Mouse (Mus musculus) myocyte (in vitro differentiated cells): ENCODE results near the gene Gm38431. TPM values are rescaled to one million over a fixed set of nuclear protein-coding genes. Genes with fewer than 3 reads are reported as not detected.

Source experiments
- H3K27me3 ChIP-seq: one replicate; pipeline ENCODE4 v1.6.1; 2011; ENCODE audit not compliant: control insufficient read depth, insufficient read depth, insufficient read length
- H3K36me3 ChIP-seq: one replicate; pipeline ENCODE4 v1.6.1; 2011; ENCODE audit not compliant: control insufficient read depth, insufficient read depth
- H3K4me2 ChIP-seq: one replicate; pipeline ENCODE4 v1.6.1; 2011; ENCODE audit warnings: low read depth, control low read depth
- H3K4me3 ChIP-seq: one replicate; pipeline ENCODE4 v1.5.1; 2011; ENCODE audit warnings: mild to moderate bottlenecking, control low read depth, moderate library complexity
- H3K79me2 ChIP-seq: one replicate; pipeline ENCODE4 v1.6.1; 2011; ENCODE audit not compliant: control insufficient read depth, insufficient read depth
- H3ac ChIP-seq: one replicate; pipeline ENCODE4 v1.6.1; 2011; ENCODE audit not compliant: control insufficient read depth, insufficient read length
- CEBPB ChIP-seq: IDR thresholded peaks from 2 replicates; pipeline ENCODE4 v1.6.1; 2011; ENCODE audit warnings: mild to moderate bottlenecking, moderate library complexity; ENCODE audit not compliant: poor library complexity, insufficient read depth, severe bottlenecking
- E2F4 ChIP-seq: IDR thresholded peaks from one replicate; pipeline ENCODE4 v1.6.1; 2011; ENCODE audit warnings: mild to moderate bottlenecking, control low read depth, moderate library complexity; ENCODE audit not compliant: insufficient read depth
- MAX ChIP-seq: IDR thresholded peaks from one replicate; pipeline ENCODE4 v1.6.1; 2011; ENCODE audit warnings: low read depth, mild to moderate bottlenecking, control low read depth
- MYOD1 ChIP-seq, 3 experiments: IDR thresholded peaks; one replicate each; pipeline ENCODE4 v1.6.1; 2011; ENCODE audit warnings: control low read depth in 2 of 3, low read depth in 2 of 3, mild to moderate bottlenecking in 2 of 3, moderate library complexity in 1 of 3; ENCODE audit not compliant: insufficient read length in 2 of 3, control insufficient read depth in 1 of 3
- MYOG ChIP-seq, 3 experiments: IDR thresholded peaks; one replicate each; pipeline ENCODE4 v1.6.1; 2011; ENCODE audit warnings: control low read depth in 2 of 3, low read depth in 2 of 3, mild to moderate bottlenecking in 2 of 3; ENCODE audit not compliant: insufficient read length in 2 of 3, control insufficient read depth in 1 of 3, insufficient read depth in 1 of 3
- POLR2A ChIP-seq: IDR thresholded peaks from one replicate; pipeline ENCODE4 v1.6.1; 2011; ENCODE audit warnings: low read depth, mild to moderate bottlenecking, control low read depth, moderate library complexity; ENCODE audit not compliant: insufficient read length
- POLR2AphosphoS2 ChIP-seq: IDR thresholded peaks from one replicate; pipeline ENCODE4 v1.6.1; 2011; ENCODE audit warnings: low read depth, control low read depth; ENCODE audit not compliant: insufficient read length
- REST ChIP-seq: IDR thresholded peaks from one replicate; pipeline ENCODE4 v1.6.1; 2011; ENCODE audit warnings: mild to moderate bottlenecking, control low read depth, moderate library complexity; ENCODE audit not compliant: insufficient read depth, insufficient read length
- SRF ChIP-seq: IDR thresholded peaks from one replicate; pipeline ENCODE4 v1.6.1; 2011; ENCODE audit warnings: low read depth; ENCODE audit not compliant: control insufficient read depth, insufficient read length
- TCF12 ChIP-seq: IDR thresholded peaks from one replicate; pipeline ENCODE4 v1.6.1; 2011; ENCODE audit warnings: mild to moderate bottlenecking, control low read depth; ENCODE audit not compliant: poor library complexity, insufficient read depth, severe bottlenecking
- TCF3 ChIP-seq: IDR thresholded peaks from one replicate; pipeline ENCODE4 v1.6.1; 2011; ENCODE audit warnings: low read depth, control low read depth; ENCODE audit not compliant: insufficient read length
- USF1 ChIP-seq: IDR thresholded peaks from one replicate; pipeline ENCODE4 v1.6.1; 2011; ENCODE audit warnings: low read depth, mild to moderate bottlenecking, control low read depth, moderate library complexity
- polyA plus RNA-seq: library from polyadenylated mRNA; unstranded; fragments of >200 nt; fragmentation: generic; extraction: Trizol; gene quantifications from one replicate; pipeline ENCODE4 v1.2.1, GENCODE M21; 2012; ENCODE audit warnings: missing spikeins

Gene Gm38431
- polyA plus RNA-seq = 2.2 TPM

DNA sequence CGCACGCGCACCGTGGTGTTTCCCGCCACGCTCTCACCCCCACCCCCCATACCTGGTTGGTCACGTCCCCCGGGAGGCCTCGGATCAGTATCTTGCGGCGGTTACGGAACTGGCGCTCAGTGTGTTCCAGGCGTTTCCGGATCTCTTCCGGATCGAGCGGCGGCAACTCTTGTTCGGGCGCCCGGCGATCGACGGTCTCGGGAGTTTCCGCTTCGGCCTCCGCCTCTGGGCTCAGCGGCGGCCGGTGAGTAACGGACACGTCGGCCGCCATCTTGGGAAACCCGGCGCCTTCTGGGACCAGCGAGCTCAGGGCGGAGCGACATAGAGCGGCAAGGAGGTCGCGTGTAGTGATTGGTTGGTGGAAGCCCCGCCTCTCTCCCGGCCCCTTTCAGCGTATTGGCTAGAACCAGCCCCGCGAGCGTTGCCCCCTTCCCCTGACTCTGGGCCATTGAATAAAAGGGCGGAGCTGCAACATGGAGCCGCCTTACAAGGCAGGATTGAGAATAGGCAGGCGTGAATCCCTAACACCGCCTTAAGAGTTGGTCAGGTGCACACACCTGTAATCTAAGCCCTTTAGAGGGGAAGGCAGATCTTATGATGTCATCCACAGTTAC, at the start of gene Gm38431, which contains the start of gene Raver1:
Gm38431 (minus strand) TSS at position 291 of the 614 bp plus-strand sequence.
Raver1 (minus strand) TSS at position 302 of the 614 bp plus-strand sequence.
- Histone ChIP-seq H3ac (peak within 1 kb of the TSS; percentile 86), H3K4me2 (peak within 1 kb of the TSS; percentile 94)

GRCm38 (mm10) chr9:21138386-21138785, 46.6 kb upstream of the Gm38431 start:
- H3K4me2 ChIP-seq = no peak overlapping the region
- no peak overlapping the region for H3ac ChIP-seq
- no peaks in the 10 kb centered on the region for H3K27me3 ChIP-seq
- TF ChIP-seq MYOG (IDR thresholded peaks at IDR 0.05; ENCODE audit: control insufficient read depth in 1 of 3, insufficient read depth in 1 of 3, insufficient read length in 2 of 3, low read depth in 2 of 3) (no peak), MAX (no peak), TCF12 (no peak), SRF (no peak), CEBPB (no peak), POLR2AphosphoS2 (no peak), USF1 (no peak), TCF3 (no peak), E2F4 (no peak), POLR2A (no peak), MYOD1 (IDR thresholded peaks at IDR 0.05; ENCODE audit: control insufficient read depth in 1 of 3, insufficient read length in 2 of 3, low read depth in 2 of 3) (no peak)
- peaks cover 2% of the 10 kb centered on the region for H3K79me2 ChIP-seq
- H3K4me3 ChIP-seq = no peak overlapping the region
- peaks cover 14% of the 10 kb centered on the region for H3K36me3 ChIP-seq

More for the DNA sequence above, at the start of gene Gm38431, which contains the start of gene Raver1:
- H3K27me3 ChIP-seq = no peaks in the 10 kb centered on the region
- peaks cover 8% of the 10 kb centered on the region for H3K36me3 ChIP-seq
- TF ChIP-seq POLR2AphosphoS2 (peak; percentile 71), MAX (no peak), CEBPB (no peak), MYOG (IDR thresholded peaks at IDR 0.05; ENCODE audit: control insufficient read depth in 1 of 3, insufficient read depth in 1 of 3, insufficient read length in 2 of 3, low read depth in 2 of 3) (no peak), POLR2A (peak; percentile 81)
- H3K79me2 ChIP-seq = peaks cover 48% of the 10 kb centered on the region
- peak within 1 kb of the TSS; percentile 87 for H3K4me3 ChIP-seq

DNA sequence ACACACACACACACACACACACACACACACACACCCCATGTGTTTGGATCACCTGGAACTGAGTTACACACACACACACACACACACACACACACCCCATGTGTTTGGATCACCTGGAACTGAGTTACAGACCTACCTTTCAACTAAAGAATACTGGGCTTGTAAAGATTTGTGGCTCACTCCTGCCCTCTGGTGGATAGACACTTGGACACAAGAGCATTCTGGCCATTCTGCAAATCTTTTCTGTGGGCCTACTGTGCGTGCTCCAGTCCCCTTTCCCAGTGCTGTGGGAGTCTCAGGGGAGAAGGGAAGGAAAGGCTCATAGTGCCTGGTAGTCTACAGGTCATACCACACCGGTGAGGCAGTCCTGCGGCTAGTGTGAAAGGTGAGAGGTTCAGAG, 45.4 kb upstream of the Gm38431 start:
- TF ChIP-seq SRF (no peak), CEBPB (no peak), REST (no peak), POLR2A (no peak), MYOD1 (IDR thresholded peaks at IDR 0.05; ENCODE audit: control insufficient read depth in 1 of 3, insufficient read length in 2 of 3, low read depth in 2 of 3) (no peak), E2F4 (no peak), MYOG (IDR thresholded peaks at IDR 0.05; ENCODE audit: control insufficient read depth in 1 of 3, insufficient read depth in 1 of 3, insufficient read length in 2 of 3, low read depth in 2 of 3) (no peak)
- H3K79me2 ChIP-seq = no peaks in the 10 kb centered on the region
- H3K4me3 ChIP-seq = no peak overlapping the region
- H3ac ChIP-seq = no peak overlapping the region
- no peaks in the 10 kb centered on the region for H3K27me3 ChIP-seq
- H3K36me3 ChIP-seq = peaks cover 14% of the 10 kb centered on the region
- H3K4me2 ChIP-seq = no peak overlapping the region

- no peak overlapping the region for H3K4me3 ChIP-seq
- no peaks in the 10 kb centered on the region for H3K27me3 ChIP-seq
- H3K79me2 ChIP-seq = no peaks in the 10 kb centered on the region
- TF ChIP-seq MYOG (IDR thresholded peaks at IDR 0.05; ENCODE audit: control insufficient read depth in 1 of 3, insufficient read depth in 1 of 3, insufficient read length in 2 of 3, low read depth in 2 of 3) (no peak), TCF12 (no peak), POLR2A (no peak), MAX (no peak)
- peaks cover 6% of the 10 kb centered on the region for H3K36me3 ChIP-seq
- H3K4me2 ChIP-seq = no peak overlapping the region
- no peak overlapping the region for H3ac ChIP-seq
Measured at GRCm38 (mm10) chr9:21136401-21136800, 44.6 kb upstream of the Gm38431 start.

DNA sequence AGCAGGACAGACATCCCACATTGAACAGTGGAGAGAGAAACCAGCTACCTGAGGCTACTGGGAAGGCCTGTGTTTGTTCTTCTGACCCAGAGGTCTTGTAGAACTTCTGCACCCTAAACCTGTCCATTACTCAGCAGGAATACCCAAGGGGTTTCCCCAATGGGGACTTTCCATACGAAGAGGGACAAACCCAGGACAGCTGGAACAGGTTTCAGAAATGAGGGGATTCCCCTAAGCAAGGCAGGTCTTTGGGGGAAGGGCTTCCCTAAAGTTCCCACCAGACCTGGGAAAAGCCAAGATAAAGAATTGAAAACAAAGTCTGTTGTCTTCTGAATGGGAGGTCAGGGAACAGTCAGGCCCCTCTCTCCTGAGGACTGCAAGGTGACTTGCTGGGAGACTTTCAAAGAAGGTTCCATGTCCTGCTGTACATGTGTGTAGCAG, 44.2 kb upstream of the Gm38431 start:
- Histone ChIP-seq H3K4me3 (no peak overlapping the region), H3K36me3 (peaks cover 4% of the 10 kb centered on the region), H3ac (no peak overlapping the region), H3K4me2 (no peak overlapping the region), H3K79me2 (no peaks in the 10 kb centered on the region), H3K27me3 (no peaks in the 10 kb centered on the region)
- TF ChIP-seq CEBPB = no peak
- TF ChIP-seq E2F4 = no peak
- TF ChIP-seq TCF3 = no peak
- TF ChIP-seq SRF = no peak
- no peak for TF ChIP-seq USF1
- TF ChIP-seq MYOD1 (IDR thresholded peaks at IDR 0.05; ENCODE audit: control insufficient read depth in 1 of 3, insufficient read length in 2 of 3, low read depth in 2 of 3) = no peak
- no peak for TF ChIP-seq POLR2A
- no peak for TF ChIP-seq TCF12
